Mouse (Mus musculus) kidney, adult 9 months (tissue): ENCODE results near the gene Zdhhc25.

Experiments used
- DNase-seq: peaks from one replicate; pipeline ENCODE4 v3.0.0; 2022

Zdhhc25 gene

GRCm38 (mm10) chr15:88600002-88600401, at the start of gene Zdhhc25:
Zdhhc25 (plus strand) TSS chr15:88600302.
- DNase-seq: no peak

DNA sequence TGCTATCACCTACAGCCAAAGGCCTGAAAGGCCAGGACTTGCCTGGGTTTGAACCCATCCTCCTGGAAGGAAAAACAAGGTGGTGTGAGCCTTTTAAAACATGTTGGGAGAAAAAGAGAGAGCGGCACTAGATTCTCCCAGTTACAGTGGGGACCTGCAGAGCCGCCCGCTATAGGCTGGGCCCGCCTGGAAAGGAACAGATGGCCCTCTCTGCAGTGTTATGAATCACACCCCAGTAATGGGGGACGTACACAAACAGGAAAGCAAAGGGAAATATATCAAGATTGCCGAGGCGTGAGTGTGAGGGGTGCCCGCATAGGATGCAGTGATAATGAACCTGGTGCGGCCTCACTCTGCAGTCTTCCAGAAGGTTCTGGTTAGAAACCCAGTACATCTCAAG, 47.2 kb upstream of the Zdhhc25 start:
- no peak for DNase-seq

- peak; percentile 22 for DNase-seq
These were observed 44.6 kb upstream of the Zdhhc25 start for GRCm38 (mm10) chr15:88555476-88555875.

GRCm38 (mm10) chr15:88560637-88561036, 39.5 kb upstream of the Zdhhc25 start:
- DNase-seq: no peak

GRCm38 (mm10) chr15:88561058-88561730, 38.9 kb upstream of the Zdhhc25 start:
- DNase-seq: no peak

DNA sequence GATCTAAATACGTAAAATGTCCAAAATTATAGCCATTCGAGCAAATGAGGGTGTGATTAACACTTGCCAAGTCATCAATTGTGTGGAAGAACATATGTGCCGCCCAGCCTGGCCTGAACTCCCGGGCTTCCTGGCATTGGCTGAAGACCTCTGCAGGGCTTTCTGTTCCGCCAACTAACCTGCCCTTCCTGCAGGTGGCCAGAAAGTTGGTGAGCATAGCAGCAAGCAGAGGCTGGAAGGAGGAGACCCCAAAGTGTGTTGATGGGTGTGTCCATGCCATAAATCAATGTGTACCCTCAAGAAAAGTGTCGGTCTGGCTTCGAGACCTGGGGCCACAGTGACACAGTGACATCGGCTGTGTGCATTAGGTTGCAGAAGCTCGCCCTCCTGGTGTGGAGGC, 34.8 kb upstream of the Zdhhc25 start:
- no peak for DNase-seq

- no peak for DNase-seq
These were observed 34.3 kb upstream of the Zdhhc25 start for GRCm38 (mm10) chr15:88565806-88566205.

- no peak for DNase-seq
These were observed 29.4 kb upstream of the Zdhhc25 start for GRCm38 (mm10) chr15:88570697-88571096.

GRCm38 (mm10) chr15:88579461-88579860, 20.6 kb upstream of the Zdhhc25 start:
- DNase-seq: no peak

DNA sequence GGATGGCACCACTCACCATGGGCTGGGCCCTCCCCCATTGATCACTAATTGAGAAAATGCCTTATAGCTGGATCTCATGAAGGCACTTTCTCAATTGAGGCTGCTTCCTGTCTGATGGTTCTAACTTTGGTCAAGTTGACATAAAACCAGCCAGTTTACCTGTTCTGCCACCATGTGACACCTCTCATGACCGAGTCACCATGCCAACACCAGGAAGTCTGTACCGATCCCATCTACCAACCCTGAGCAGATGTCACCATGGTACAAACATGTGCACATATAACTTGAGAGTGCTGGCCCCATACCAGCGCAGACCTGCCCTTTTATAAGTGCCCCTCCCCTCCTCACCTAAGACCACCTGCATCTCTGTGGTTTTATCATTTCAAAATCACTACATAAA, 2.4 kb downstream of the Zdhhc25 start:
- no peak for DNase-seq

DNA sequence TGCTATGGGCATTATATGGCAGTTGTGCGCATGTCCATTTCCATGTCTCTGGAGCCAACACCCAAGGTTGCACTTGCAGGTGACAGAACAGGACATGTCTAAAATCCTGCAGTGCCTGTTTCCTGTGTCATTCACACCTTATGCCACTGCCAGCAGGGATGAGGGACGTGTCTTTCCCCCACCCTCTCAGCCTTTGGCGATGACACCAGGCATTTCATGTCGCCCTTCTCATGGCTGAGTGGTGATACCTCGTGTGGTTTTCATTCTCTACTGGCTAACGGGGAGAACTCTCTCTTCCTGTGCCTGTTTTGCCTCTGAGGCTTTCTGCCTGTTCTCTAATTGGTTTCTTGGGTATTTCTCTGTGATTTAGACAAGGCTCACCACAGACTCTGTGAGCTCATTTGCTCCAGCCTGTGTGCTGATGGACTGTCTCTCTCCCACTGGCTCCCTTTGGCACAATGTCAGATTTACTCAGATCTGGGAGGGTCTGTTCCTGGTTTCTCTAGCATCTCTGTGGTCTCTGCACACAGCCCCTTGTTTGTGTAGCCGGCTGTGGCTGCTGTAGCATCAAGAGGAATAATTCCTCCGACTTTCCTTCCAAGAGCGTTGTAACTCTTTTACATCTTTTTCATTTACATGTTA, 3.1 kb downstream of the Zdhhc25 start:
- no peak for DNase-seq

DNA sequence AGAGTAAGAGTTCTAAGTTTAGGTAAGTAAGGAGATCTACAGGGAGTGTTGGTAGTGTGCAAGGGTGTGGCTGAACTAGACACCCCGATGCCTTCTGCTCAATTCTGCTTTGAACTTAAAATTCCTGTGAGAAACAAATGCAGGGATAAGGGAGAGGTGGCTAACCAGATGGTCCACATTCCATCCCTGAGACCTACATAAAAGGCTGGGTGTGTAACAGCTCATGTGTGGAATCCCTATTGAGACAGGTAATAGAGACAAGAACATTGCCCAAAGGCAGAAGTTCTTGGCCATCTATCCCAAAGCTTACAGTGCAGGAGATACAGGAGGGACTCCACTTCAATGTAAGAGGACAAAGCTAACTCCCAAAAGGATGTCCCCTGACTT, 3.6 kb downstream of the Zdhhc25 start:
- no peak for DNase-seq

DNA sequence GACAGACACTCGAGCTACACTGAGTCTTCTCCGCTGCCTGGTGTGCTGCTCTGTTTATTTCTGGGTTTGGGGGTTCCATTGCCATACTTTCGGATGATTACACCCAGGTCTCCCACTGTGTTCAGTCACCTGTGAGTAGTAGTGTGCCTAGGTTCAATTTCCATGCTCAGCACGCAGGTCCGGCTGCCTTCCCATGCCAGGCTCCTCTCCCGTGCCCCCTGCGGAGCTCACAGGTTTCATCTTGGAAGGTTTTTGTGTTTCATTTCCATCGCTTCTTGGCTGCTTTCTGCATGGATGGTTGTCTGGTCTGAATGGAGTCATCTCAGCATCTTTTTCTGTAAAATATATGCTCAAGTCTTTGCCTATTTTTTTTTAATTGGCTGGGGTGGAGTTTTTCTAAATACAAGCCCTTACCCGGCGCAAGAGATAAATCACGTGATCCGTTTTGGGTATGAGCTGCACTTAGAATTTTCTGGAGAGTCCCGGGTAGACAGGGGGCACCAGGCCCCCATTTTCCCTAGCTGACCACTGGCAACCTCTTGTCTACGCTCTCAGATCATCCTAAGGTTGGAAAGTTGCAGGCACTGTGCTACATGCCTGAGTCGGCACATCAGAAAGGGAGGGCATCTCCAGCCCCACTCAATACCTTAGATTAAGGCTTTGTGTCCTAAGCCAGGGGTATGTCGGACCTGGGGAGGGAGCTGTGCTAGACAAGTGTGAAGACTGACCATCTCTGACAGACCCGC, 4.7 kb downstream of the Zdhhc25 start:
- DNase-seq: no peak

DNA sequence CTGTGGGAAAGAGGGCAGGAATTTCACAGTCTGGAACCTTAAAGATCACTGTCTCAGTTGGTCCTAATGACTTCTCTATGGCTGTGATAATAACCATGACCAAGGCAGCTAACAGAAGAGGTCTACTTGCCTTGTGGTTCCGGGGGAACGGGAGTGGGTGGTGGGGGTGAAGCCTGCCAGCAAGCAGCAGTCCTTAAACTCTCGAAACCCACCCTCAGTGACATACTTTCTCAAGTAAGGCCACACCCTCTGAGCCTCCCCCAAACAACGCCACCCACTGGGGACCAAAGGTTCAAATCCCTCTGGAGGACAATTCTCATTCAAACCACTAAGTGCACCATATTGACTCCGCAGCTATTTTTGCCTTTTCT, 5.3 kb downstream of the Zdhhc25 start:
- no peak for DNase-seq

DNA sequence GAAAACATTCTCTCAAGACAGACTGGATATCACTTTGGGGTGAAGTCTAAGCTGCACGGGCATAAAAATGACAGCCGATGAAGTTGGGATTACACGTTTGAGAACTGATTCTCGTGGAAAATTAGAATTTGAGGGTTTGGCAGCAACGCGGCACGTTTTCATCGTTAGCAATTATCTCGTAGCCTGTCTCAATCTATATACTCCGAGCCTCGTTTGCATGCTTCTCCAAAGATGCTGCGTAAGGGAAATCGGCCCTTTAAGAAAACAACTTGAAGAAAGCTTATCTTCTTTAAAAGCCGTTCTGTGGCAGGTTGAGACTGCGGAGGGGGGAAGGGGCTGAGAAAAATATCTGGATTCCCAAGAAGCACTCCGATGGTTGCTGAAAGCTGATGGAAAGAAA, 17.0 kb downstream of the Zdhhc25 start:
- DNase-seq: no peak

- DNase-seq: peak; percentile 9
These were observed 18.1 kb downstream of the Zdhhc25 start for GRCm38 (mm10) chr15:88618008-88618773.

- DNase-seq: no peak
These were observed 19.9 kb downstream of the Zdhhc25 start for GRCm38 (mm10) chr15:88620017-88620416.

GRCm38 (mm10) chr15:88623891-88624290, 23.8 kb downstream of the Zdhhc25 start:
- DNase-seq: no peak

DNA sequence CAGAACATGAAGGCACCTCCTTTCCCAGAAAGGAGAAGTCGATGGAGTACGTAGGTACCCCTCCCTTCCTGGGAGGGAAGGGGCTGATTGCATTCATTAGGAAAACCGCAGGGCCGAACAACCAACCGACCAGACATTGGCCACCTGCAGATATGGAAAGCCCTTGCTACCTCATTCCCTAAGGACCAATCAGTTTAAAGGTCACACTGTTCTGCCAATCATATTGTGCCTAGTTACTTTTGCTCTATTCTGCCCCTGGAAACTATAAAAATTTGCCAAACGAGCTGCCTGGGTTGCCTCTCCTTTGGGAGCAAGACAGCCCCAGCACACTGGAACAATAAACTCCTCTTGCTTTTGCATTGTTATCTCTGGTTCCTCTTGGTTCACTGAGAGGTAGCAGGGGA, 24.8 kb downstream of the Zdhhc25 start:
- DNase-seq: no peak

- no peak for DNase-seq
These were observed 25.4 kb downstream of the Zdhhc25 start for GRCm38 (mm10) chr15:88625303-88626066.

- DNase-seq: no peak
These were observed 26.9 kb downstream of the Zdhhc25 start for GRCm38 (mm10) chr15:88626886-88627488.

- no peak for DNase-seq
These were observed 28.8 kb downstream of the Zdhhc25 start for GRCm38 (mm10) chr15:88628801-88629356.
